Mouse (Mus musculus) spleen, embryonic (tissue): ENCODE results near the gene Mchr1.

Source experiments
- CTCF ChIA-PET: fragments of 350-600 bp; sonication (Branson Sonifier 250); formaldehyde crosslinking; loops from one replicate; lab custom pipeline; 2022; lab: Charles Lee

Gene Mchr1

DNA sequence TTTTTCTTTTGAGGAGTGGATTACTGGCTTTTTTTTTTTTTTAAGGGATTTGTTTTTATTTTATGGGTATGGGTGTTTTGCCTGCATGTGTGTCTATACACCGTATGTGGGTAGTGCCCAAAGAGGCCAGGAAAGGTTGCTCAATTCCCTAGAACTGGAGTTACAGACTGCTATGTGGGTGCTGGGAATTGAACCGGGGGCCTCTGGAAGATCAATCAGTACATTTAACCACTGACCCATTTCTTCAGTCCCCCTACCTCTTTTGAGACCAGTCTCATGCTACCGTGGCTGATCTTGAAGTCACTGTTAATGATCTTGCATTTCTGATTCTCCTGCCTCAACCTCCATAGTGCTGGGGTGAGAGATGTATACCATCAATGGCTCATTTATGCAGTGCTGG is 8.0 kb upstream of the Mchr1 start:
- CTCF ChIA-PET, result no interaction called here

DNA sequence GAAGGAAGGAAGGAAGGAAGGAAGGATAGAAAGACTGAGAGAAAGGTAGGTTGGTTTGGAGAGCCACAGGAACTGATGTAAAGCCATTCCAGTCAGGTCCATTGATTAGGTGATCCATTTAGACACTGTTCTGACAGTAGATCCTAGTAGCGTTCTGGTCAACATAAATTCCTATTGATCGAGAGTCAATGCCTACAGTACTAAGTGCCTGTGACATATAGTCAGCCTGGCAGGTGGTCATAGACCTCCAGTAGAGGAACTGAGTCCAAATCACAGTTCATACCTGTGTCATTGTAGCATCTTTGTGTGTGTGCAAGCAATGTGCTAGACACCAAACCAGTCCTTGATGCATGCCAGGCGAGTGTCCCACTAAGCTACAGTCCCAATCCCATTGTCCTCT is 7.0 kb upstream of the Mchr1 start:
- CTCF ChIA-PET, result no interaction called here

DNA sequence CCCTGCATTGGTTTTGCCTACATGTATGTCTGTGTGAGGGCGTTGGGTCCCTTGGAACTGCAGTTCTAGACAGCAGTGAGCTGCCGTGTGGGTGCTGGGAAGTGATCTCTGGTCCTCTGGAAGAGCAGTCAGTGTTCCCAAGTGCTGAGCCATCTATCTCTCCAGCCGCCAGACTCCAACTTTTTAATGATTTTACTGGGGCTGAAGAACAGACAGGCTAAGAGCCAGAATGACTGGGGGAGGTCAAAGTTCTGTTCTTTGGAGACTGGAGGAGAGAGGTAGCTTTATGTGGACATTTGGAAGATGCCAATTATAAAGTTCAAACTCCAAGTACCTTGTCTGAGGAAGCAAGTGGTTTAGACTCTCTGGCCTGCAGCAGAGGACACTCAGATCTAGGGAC is 5.5 kb upstream of the Mchr1 start:
- CTCF ChIA-PET, result no interaction called here

DNA sequence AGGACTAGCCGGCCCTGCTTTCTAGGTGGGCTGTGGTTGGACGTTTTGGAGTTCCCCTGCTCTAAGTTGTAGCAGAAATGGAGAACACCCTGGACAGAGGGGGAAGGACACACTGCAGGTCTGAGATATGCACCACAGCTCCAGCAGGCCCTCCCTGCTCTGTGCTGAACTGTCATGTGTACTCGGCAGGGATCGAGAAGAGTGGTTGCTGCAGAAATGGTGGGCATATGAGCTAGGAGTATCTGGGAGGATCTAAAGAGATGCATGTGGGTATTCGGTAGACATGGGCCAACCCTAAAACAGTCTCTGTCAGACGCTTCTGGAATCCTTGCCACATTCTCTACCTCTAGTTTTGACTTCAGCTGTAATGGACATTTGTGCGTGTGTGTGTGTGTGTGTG is 4.0 kb upstream of the Mchr1 start:
- CTCF ChIA-PET, result no interaction called here

DNA sequence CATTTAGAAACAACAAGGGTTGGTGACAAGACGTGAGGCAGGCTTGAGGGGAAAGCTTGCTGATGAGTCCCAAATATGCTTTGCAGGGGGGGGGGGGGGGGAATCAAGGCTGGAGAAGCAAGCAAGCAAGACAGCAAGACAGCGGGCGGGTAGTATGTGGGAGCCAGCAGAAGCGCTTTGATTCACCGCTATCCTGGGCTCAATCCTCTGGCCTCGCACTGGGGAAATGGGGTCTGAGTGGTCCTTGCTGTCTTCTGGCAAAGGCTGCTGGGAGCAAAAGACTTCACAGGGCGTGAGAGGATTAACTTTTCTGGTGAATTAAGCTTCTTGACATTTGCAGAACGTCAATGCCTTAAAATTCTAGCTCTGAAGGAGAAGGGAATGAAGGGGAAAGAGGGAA is 763 bp downstream of the Mchr1 start:
- CTCF ChIA-PET, result no interaction called here

- CTCF ChIA-PET, result no interaction called here
Measured at GRCm38 (mm10) chr15:81237471-81237870, 2.2 kb downstream of the Mchr1 start.

GRCm38 (mm10) chr15:81239261-81239660 is 4.0 kb downstream of the Mchr1 start:
- CTCF ChIA-PET, result interaction anchor here (0.5 to 0.7 kb wide), 5 partner anchors 80 to 961 kb away, joined by 3 to 19 read pairs (median 9); no protein-coding TSS in a partner anchor

DNA sequence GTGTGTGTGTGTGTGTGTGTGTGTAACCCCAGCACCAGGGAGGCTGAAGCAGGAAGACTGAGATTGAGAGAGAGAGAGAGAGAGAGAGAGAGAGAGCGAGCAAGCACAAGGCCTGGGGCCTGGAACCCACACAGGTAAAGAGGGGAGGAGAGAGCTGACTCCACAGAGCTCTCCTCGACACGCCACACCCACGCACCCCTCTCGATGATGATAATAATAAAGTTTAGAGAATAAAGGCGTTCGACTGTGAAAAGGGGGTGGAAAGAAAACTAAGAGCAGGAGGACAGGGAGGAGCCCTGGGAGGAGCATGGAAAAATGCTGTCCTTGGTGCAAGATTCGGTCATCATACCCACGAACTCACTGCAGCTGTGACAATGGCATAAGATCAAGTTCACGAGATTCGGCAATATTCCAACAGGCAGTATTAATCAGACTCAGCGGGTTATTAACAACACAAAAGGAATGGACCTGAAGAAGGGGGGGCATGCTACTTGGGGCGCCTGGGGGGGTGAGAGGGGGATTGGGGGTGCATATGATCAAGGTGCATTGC is 4.6 kb downstream of the Mchr1 start:
- CTCF ChIA-PET, result interaction anchor here (0.5 to 0.7 kb wide), 4 partner anchors 80 to 960 kb away, joined by 3 to 19 read pairs (median 6); no protein-coding TSS in a partner anchor

GRCm38 (mm10) chr15:81246890-81247289 is 11.6 kb downstream of the Mchr1 start:
- CTCF ChIA-PET, result no interaction called here

DNA sequence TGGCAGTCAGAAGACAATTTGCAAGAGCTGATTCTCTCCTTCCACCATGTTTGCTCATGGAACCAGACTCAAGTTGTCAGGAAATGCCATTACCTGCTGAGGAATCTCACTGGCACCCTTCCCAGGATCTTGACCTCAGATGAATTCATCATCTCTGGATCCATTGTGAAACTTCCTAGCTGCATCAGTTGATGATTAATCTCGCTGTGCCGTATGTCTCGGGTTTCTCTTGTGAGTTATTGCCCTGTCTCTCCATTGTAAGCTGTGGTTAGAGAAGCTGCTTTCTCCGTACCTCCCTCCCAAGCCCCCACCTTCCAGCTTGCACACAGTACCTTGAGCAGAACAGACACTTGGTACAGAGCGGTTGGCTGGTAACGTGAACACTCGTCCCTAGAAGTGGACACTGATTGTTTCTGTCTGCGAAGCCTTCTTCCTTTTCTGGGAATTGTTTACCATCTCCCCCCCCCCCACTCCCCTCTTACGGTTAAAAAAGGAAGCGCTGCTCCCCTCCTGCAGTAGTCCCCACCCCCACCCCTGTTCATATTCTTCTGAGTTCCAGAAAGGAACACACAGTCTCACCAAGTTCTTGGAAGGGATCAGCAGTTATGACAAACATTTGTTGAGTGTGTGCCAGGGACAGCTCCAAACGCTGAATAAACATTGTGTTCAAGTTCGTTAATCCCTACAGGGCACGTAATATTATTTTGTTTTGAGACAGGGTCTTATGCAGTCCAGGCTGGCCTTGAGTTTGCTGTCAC is 12.5 kb downstream of the Mchr1 start:
- CTCF ChIA-PET, result interaction anchor here (0.6 kb wide), 1 partner anchor 234 kb away, joined by 7 read pairs; no protein-coding TSS in a partner anchor

- CTCF ChIA-PET, result interaction anchor here (0.6 kb wide), 1 partner anchor 233 kb away, joined by 7 read pairs; no protein-coding TSS in a partner anchor
Measured at GRCm38 (mm10) chr15:81248341-81248679, 13.0 kb downstream of the Mchr1 start.

DNA sequence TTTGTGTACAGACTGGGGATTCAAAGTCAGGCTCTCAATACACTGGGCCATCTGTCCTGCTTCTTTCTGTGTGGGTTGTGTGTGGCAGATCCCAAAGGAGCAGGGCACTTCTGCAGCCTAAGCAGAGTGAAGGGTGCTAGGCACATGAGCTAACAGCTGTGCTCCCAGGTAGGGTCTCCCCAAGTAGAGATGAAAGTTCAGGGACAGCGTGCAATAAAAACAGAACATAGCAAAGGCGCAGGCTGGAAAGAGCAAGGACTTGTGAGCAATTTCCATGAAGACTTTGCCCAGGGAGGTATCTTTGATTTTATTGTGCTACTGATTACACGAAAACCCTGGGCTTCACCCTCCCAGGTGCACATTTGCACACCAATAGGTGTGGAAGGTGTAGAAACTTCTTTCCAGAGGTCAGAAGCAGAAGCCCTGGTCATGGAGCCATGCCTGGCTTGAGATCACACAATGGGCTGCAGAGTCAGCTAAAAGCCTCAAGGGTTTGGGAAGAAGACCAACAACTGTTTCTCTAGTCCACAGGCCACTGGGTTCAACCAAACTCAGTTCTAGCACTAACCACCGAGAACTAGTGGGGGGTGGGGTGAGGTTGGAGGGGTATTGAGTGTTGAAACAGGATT is 13.8 kb downstream of the Mchr1 start:
- CTCF ChIA-PET, result no interaction called here

- CTCF ChIA-PET, result no interaction called here
Measured at GRCm38 (mm10) chr15:81252626-81253174, 17.4 kb downstream of the Mchr1 start.

GRCm38 (mm10) chr15:81253585-81253984 is 18.3 kb downstream of the Mchr1 start:
- CTCF ChIA-PET, result no interaction called here

DNA sequence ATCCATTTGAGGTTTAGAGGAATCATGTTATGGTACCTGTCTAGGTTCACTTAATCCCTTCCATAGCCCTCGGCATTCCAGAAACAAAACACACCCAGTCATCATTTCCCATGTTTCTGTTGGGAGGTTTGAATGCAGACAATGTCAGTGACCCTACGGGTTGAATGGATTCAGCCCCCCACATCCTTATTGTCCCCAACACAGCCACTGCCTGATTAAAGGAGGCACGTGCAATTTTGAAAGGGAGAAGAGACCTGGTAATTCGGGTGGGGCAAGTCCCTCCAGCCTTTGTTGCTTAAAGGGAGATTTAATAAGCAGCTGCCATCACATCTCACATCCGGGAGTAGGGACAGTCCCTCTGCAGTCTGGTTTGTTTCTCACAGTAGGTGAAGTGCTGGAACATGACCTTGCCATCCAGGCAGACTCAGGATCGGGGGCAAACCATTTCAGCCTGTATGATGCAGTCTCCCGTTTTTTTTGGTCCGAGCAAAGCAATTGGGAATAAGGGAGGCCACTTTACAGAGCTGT is 18.9 kb downstream of the Mchr1 start:
- CTCF ChIA-PET, result no interaction called here

GRCm38 (mm10) chr15:81255063-81255462 is 19.8 kb downstream of the Mchr1 start:
- CTCF ChIA-PET, result no interaction called here

DNA sequence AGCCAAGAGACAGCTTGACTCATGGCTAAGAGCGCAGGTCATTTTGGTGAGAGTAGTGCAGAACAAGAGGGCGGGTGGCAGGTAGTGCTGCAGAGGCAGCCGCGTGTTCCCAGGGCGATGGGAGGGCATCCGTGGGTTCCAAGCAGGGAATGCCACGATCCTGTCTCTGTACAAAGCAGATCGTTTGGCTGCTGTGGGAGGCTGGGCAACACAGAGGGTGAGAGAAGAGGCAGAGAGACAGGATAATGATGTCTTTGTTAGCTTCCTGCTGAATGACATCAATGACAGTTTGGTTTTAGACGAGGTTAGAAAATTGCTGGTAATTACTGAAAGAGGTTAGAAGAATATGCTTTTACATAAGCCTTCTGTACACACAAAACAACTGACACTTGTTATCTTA is 23.0 kb downstream of the Mchr1 start:
- CTCF ChIA-PET, result no interaction called here

- CTCF ChIA-PET, result interaction anchor here (0.6 kb wide), 1 partner anchor 14 kb away, joined by 7 read pairs; no protein-coding TSS in a partner anchor
Measured at GRCm38 (mm10) chr15:81259304-81259703, 24.0 kb downstream of the Mchr1 start.

DNA sequence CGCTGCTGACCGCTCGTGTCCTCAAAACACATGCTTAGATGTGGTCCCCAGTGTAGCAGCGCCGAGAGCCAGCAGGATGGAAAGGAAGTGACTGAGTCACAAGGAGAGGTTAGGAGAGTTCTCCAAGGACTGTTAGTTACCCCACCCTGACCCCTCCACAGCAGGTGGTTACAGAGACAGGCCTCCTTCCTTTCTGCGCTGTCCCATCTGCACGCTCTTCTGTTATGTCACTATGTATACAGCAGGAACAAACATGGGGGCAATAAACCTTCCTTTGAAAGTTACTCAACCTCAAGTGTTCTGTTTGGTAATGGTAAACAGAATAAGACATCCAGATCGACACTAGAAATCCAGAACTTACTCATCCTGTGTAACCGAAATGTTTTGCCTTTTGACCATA is 24.9 kb downstream of the Mchr1 start:
- CTCF ChIA-PET, result no interaction called here

GRCm38 (mm10) chr15:81264392-81265095 is 29.2 kb downstream of the Mchr1 start:
- CTCF ChIA-PET, result interaction anchor here (0.6 kb wide), 1 partner anchor 53 kb away, joined by 7 read pairs; no protein-coding TSS in a partner anchor

- CTCF ChIA-PET, result no interaction called here
Measured at GRCm38 (mm10) chr15:81267416-81267815, 32.1 kb downstream of the Mchr1 start.
